Mouse (Mus musculus) stomach, embryonic 15.5 days (tissue): ENCODE results near the gene Acbd4. TPM values are rescaled to one million over a fixed set of nuclear protein-coding genes. Genes with fewer than 3 reads are reported as not detected.

Source experiments
- ATAC-seq: fragments of 200-750 bp; cut with Nextera tagmentation; 2 replicates; pipeline ENCODE4 v1.8.0; 2017; ENCODE audit warnings: low read depth, moderate number of reproducible peaks, moderate TSS enrichment; ENCODE audit not compliant: insufficient read depth, low FRiP score
- H3K27ac ChIP-seq: fragments of 300-500 bp; sonication (generic); 2 replicates; pipeline ENCODE4 v1.5.1; 2015; ENCODE audit warnings: mild to moderate bottlenecking, inconsistent platforms
- H3K27me3 ChIP-seq: fragments of 300-500 bp; sonication (generic); replicated peaks from 2 replicates; pipeline ENCODE4 v1.6.1; 2015; ENCODE audit warnings: inconsistent platforms
- H3K36me3 ChIP-seq: fragments of 300-500 bp; sonication (generic); 2 replicates; pipeline ENCODE4 v1.6.1; 2015; ENCODE audit warnings: inconsistent platforms
- H3K4me1 ChIP-seq: fragments of 300-500 bp; sonication (generic); 2 replicates; pipeline ENCODE4 v1.6.1; 2015; ENCODE audit warnings: inconsistent platforms
- H3K4me2 ChIP-seq: fragments of 300-500 bp; sonication (generic); 2 replicates; pipeline ENCODE4 v1.6.1; 2015; ENCODE audit warnings: mild to moderate bottlenecking, inconsistent platforms
- H3K4me3 ChIP-seq: fragments of 300-500 bp; sonication (generic); replicated peaks from 2 replicates; pipeline ENCODE4 v1.5.1; 2015; ENCODE audit warnings: inconsistent platforms
- H3K9ac ChIP-seq: fragments of 300-500 bp; sonication (generic); 2 replicates; pipeline ENCODE4 v1.6.1; 2015; ENCODE audit warnings: inconsistent platforms
- H3K9me3 ChIP-seq: fragments of 300-500 bp; sonication (generic); 2 replicates; pipeline ENCODE4 v1.6.1; 2016; ENCODE audit warnings: inconsistent platforms
- WGBS: fragments of 180-500 bp; shearing (Covaris S2); methylation state at CpG from one replicate; pipeline ENCODE4 v1.1.7; 2015; 5-methylcytosine and 5-hydroxymethylcytosine counted together
- polyA plus RNA-seq: library from polyadenylated mRNA; unstranded; fragments of >200 nt; fragmentation: Nextera tagmentation; extraction: Ambion mirVana; gene quantifications from 2 replicates; pipeline ENCODE4 v1.2.1, GENCODE M21; 2015

Acbd4 gene
- polyA plus RNA-seq, 1 experiment from 2014 or later = 23.7 TPM

GRCm38 (mm10) chr11:103158621-103159478, 57.4 kb downstream of the Acbd4 start:
- peak; percentile 93 for ATAC-seq
- H3K9me3 ChIP-seq = no peaks in the 10 kb centered on the region
- peak overlapping the region; percentile 45 for H3K27ac ChIP-seq
- peaks cover 7% of the 10 kb centered on the region for H3K4me1 ChIP-seq
- H3K4me3 ChIP-seq = peak overlapping the region; percentile 38
- 2% methylated on average over 25 of the region's 25 CpGs for WGBS
- peak overlapping the region; percentile 68 for H3K4me2 ChIP-seq
- no peaks in the 10 kb centered on the region for H3K27me3 ChIP-seq
- no peak overlapping the region for H3K9ac ChIP-seq
- no peaks in the 10 kb centered on the region for H3K36me3 ChIP-seq

- Histone ChIP-seq H3K4me2 (no peak overlapping the region), H3K9me3 (no peaks in the 10 kb centered on the region), H3K36me3 (no peaks in the 10 kb centered on the region), H3K4me1 (peaks cover 11% of the 10 kb centered on the region), H3K27ac (no peak overlapping the region), H3K9ac (no peak overlapping the region), H3K27me3 (no peaks in the 10 kb centered on the region), H3K4me3 (no peak overlapping the region)
- WGBS = 86% methylated on average over 11 of the region's 11 CpGs
- ATAC-seq = no peak
These were observed 59.3 kb downstream of the Acbd4 start for GRCm38 (mm10) chr11:103160738-103161137.

GRCm38 (mm10) chr11:103161449-103161848, 60.0 kb downstream of the Acbd4 start:
- 71% methylated on average over 7 of the region's 7 CpGs for WGBS
- Histone ChIP-seq H3K27ac (no peak overlapping the region), H3K4me3 (no peak overlapping the region), H3K4me1 (peaks cover 11% of the 10 kb centered on the region), H3K27me3 (no peaks in the 10 kb centered on the region), H3K36me3 (no peaks in the 10 kb centered on the region), H3K9ac (no peak overlapping the region), H3K9me3 (no peaks in the 10 kb centered on the region), H3K4me2 (no peak overlapping the region)
- no peak for ATAC-seq

Other genes starting within 250 kb of the Acbd4 start
- 155 and 169 TPM in 2 replicates for gene Eftud2, start 220.7 kb upstream of the Acbd4 start, polyA plus RNA-seq
- 1.1 TPM in 2 replicates for gene Ccdc103, start 220.5 kb upstream of the Acbd4 start, polyA plus RNA-seq
- gene Fam187a, start 216.5 kb upstream of the Acbd4 start, polyA plus RNA-seq = not detected in 2 replicates
- gene Gfap, start 200.8 kb upstream of the Acbd4 start, polyA plus RNA-seq = 0.70 and 1.2 TPM in 2 replicates
- gene Kif18b, start 176.6 kb upstream of the Acbd4 start, polyA plus RNA-seq = 9.5 TPM in 2 replicates
- 5.1 and 5.6 TPM in 2 replicates for gene C1ql1, start 155.0 kb upstream of the Acbd4 start, polyA plus RNA-seq
- 48.5 and 52.2 TPM in 2 replicates for gene Nmt1, start 73.5 kb upstream of the Acbd4 start, polyA plus RNA-seq
- 107 TPM in 2 replicates for gene Dcakd, start 73.3 kb upstream of the Acbd4 start, polyA plus RNA-seq
- gene Plcd3, start within 50 bp of the Acbd4 start, polyA plus RNA-seq = 3.5 and 3.6 TPM in 2 replicates
- 5.1 and 5.4 TPM in 2 replicates for gene Hexim1, start 14.5 kb downstream of the Acbd4 start, polyA plus RNA-seq
- 6.8 and 8.7 TPM in 2 replicates for gene Hexim2, start 30.7 kb downstream of the Acbd4 start, polyA plus RNA-seq
- 3.8 and 4.0 TPM in 2 replicates for gene Fmnl1, start 69.4 kb downstream of the Acbd4 start, polyA plus RNA-seq
- gene 1700023F06Rik, start 106.9 kb downstream of the Acbd4 start, polyA plus RNA-seq = 1.0 and 1.4 TPM in 2 replicates
- not detected in 2 replicates for gene Spata32, start 116.8 kb downstream of the Acbd4 start, polyA plus RNA-seq
- 3.6 and 3.8 TPM in 2 replicates for gene Map3k14, start 165.8 kb downstream of the Acbd4 start, polyA plus RNA-seq